Mouse (Mus musculus) right cerebral cortex, adult 18-20 months (tissue): Measurements from ENCODE around the gene Arpc2.

Experiments used
- DNase-seq: peaks from one replicate; pipeline ENCODE4 v3.0.0; 2022; ENCODE audit warnings: mixed read lengths

Gene Arpc2

GRCm38 (mm10) chr1:74235938-74236589, at the start of gene Arpc2:
Gene Arpc2, plus strand, starts transcription at chr1:74236084.
- DNase-seq: peak; percentile 97

DNA sequence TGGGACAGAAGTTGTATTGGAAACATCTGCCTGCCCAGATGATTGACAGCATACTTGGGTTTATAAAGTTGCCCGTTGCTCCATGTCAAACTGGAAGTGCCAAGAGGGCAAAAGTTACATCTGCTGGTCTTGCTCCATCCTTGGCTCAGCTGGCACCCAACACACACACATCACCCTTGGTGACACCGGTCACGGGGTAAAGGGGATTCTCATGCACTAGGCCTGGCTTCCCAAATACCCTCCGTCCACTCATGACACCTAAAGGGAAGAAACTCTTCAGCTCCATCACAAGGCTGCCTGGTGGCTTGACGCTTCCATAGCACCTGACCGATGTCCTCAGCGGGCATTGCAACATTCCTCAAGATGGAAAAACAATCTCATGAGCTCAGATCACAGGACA, 45.4 kb upstream of the Arpc2 start:
- no peak for DNase-seq

GRCm38 (mm10) chr1:74192711-74193110, 43.2 kb upstream of the Arpc2 start:
- no peak for DNase-seq

GRCm38 (mm10) chr1:74194445-74194844, 41.4 kb upstream of the Arpc2 start, which contains the start of gene Cxcr1:
Gene Cxcr1, minus strand, starts transcription at chr1:74194631.
- no peak for DNase-seq

GRCm38 (mm10) chr1:74195961-74196360, 39.9 kb upstream of the Arpc2 start:
- no peak for DNase-seq

DNA sequence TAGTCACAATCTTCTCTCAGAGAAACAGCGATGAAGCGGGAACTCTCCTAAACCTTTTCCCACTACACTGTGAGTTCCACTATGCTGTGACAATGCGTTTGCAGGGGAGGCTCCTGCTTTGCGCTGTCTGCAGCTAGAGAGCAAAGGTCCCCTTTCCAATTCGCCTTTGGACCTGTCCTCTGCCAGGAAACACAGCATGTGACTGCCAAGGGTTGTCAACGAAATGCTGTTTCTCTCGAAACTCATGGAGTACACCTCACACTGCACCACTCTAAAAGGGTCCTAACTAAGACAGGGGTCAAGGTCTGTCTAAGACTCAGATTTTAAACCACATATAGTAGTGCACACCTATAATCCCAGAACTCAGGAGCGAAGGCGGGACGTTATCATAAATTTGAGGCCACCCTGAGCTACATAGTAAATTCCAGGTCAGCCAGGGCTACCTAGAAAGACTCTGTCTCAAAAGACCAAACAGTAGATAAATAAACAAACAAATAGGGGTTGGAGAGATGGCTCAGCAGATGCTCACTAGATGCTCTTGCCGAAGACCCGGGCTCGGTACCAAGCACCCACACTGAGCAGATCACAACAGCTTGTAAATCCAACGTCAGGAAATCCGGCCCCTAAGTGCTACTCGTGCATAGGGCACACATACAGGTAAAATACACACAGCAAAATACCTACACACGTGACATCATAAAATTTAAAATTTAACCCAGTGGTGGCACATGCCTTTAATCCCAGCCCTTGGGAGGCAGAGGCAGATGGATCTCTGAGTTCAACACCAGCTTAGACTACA, 39.1 kb upstream of the Arpc2 start:
- no peak for DNase-seq

GRCm38 (mm10) chr1:74197726-74198470, 38.0 kb upstream of the Arpc2 start:
- peak; percentile 79 for DNase-seq

DNA sequence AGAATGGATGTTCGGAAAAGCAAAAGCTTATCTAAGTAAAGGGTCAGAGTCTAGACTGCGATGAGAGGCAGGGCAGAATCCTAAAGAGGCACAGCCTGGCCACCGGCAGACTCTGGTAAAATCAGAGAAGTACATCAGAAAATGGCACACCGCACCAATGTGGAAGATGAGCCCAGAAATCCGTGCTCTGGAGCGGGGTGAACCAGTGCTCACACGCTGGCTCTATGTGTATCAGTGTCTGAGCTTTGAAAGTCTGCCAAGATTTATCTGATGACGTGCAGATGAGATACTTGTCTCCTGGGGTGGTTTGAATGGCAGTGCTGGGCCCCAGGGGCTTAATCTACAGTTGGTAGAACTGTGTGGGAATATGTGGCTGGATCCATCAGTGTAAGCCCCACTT, 36.8 kb upstream of the Arpc2 start:
- no peak for DNase-seq

GRCm38 (mm10) chr1:74201048-74201844, 34.6 kb upstream of the Arpc2 start:
- DNase-seq: no peak

DNA sequence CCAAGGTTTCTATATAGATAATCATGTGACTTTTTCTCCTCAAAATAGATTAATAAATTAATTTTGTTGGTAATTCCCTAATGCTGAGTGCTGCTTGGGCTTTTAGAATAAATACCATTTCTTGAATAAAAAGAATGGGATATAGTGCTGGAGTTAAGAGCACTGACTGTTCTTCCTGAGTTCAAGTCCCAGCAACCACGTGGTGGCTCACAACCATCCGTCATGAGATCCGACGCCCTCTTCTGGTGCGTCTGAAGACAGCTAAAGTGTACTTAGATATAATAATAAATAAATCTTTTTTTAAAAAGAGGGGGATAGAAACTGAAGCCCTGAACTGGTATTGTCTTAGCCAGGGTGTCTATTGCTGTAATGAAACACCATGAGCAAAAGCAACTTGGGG, 32.4 kb upstream of the Arpc2 start:
- DNase-seq: no peak

DNA sequence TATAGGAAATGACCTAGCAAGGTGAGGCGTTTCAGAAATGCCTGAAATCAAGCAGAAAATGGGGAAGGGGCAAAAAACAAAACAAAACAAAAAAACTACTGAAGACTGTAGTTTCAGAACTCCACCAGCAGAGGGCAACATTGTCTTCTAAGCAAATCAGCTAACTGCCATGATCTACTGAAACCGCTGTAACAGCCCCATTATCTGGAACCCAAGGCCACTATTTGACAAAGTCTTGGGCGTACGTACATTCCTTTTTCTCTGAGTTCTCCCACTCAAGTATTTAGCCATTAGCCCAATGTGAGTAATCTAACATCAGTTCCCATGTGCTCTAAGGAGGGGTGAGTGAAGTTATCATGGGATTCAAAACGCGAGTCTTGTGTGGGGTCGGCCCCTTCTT, 30.0 kb upstream of the Arpc2 start:
- DNase-seq: no peak

DNA sequence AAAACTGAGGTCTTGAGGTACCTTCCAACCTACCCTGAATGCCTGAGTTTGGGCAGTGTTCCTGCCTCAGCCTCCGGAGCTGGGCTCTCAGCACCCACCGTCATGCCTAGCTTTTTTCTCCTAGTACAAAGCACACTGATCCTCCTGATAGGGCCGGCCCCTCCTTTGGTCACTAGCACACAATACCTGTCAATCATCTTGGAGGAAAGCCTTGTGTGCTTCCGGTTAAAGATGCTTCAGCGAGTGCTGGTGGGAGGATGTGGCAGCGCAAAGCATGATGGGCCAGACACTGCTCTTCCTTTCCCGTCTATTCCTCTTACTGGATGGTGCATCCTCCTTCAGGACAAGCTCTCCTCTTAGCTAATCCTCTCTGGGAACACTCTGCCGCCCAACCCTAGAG, 29.2 kb upstream of the Arpc2 start:
- no peak for DNase-seq

DNA sequence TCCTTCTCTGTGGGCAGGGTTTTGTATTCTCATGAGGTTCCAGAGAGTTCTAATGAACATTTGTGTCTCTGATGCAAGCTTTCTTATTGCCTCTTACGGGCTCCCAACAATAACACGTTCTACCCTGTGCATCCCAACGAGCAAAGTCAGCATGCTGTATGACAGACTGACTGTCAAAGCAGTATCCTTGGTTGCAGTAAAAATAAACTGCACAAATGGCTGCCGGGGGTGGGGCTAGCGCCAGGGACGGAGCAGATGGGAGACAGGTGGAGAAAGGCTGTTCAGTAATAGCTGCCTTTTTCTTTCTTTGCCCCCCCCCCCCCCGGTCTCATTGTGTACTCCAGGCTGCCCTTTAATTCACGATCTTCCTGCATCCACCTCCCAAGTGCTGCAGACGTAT, 28.0 kb upstream of the Arpc2 start:
- DNase-seq: peak; percentile 21

GRCm38 (mm10) chr1:74208941-74209340, 26.9 kb upstream of the Arpc2 start:
- no peak for DNase-seq

GRCm38 (mm10) chr1:74219922-74220321, 16.0 kb upstream of the Arpc2 start:
- DNase-seq: no peak

DNA sequence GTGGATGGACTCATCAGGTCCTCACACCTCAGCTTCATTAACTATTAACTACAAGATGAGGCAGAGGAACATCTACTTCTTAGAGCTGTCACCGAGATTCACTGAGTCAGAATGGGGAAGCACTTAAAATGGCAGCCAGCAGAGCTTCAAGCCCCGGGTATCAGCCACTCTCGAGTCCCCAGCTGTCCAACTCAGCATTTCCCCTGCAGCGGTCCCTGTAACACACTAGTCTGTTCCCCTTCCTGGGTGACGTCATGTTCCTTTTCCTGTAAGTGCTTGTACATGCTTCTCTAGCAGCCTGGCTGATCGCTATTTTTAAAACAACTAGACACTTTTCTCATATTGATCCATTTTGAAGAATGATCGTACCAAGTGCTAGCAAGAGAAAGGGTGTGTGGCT, 8.6 kb upstream of the Arpc2 start:
- DNase-seq: peak; percentile 43

DNA sequence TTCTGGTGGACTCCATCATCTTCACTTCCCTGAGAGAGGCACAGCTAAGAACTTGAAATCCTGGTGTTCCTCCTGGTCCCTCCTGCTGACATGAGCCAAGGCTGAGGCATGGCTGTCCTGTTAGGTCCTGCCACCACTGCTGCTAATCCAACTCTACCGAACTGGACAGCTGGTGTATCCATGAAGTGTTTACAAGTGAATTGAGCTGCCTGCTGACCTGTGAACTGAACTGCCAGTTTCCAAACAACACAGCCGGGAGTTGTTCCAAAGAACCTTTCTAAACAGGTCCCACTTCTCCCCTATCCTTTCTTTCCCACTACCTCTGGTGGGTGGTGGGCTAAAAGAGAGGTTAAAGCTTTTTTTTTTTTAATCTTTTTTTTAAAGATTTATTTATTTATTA, 5.9 kb upstream of the Arpc2 start:
- no peak for DNase-seq

DNA sequence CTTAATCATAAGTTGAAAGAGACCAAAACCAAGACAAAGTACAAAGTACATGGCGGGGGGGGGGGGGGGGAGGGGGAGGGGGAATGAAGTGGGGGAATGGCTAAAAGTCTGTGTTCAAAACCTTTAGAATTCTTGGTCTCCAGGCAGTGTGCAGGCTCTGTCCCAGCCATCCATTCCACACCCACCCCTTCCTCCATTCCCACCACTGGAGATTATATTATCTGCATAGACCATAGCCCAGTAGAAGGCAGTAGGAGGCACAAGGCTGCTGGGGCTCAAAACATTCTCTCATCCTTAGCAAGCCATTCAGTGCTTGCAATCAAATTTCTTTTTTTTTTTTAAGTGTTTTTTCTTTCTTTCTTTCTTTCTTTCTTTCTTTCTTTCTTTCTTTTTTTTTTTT, 4.9 kb upstream of the Arpc2 start:
- no peak for DNase-seq

DNA sequence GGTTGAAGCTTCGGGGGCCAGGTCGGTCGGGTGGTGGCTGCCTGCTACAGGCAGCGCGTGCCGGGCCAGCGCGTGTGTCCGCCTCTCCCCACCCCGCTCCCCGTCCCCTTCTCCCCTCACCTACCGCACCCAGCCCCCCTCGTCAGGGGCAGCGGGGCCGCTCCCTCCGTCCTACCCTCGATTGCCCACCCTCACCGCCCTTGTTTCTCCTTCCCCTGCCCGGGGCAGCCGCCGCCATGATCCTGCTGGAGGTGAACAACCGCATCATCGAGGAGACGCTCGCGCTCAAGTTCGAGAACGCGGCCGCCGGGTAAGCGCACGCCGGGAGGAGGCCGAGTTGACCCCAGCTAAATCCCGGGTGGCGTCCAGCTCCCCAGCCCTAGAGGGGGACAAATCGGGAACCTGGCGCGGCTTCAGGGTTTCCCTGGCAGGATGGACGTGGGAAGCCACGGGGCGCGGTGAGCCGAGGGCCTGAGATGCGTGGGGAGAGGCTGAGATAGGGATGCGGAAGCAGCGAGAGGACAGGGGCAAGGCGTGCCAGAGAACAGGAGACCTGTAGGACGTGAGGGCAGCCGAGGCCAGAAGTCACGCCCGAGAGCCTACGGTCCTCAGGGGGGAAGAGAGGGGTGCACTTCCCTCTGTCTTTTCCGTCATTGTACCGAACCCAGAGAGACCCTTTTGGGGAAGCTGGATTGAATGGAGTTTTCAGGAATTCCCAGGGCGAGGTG, 870 bp downstream of the Arpc2 start:
- peak; percentile 41 for DNase-seq

DNA sequence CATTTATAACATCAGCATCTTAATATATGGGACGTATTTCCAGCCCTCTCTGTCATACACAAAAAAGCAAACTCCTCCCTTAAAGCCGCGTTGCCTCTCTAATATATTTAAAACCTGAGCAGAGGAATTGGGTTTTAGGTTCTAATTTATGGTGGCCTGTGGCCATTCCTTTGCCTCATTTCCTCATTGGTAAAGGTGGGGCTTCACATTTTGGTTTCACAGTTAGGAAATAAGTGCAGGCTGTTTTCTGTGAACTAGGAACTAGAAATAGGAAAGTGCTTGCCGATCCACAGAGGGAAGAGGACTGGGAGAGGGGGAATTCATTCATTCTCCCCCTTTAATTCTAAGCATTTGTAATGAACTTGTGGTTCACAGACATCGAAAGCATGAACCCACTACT, 1.8 kb downstream of the Arpc2 start:
- DNase-seq: no peak

DNA sequence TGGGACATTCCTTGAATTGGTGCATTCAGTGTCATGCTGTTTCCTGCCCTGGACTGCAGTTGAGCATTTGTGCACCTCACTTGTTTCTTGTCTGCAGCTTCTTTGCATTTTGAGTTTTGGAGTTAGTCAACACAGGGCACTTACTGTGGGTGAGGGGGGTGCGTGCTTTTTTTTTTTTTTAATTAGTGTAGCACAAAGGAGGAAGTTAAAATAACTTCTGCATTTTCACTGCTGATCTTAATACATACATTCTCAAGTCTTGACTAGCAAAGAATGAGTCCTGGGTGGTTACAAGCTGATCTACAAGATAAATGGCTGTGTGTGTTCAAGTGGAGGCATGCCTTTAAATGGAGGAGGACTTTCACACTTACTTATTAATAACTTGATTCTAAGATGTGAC, 2.3 kb downstream of the Arpc2 start:
- no peak for DNase-seq

GRCm38 (mm10) chr1:74239162-74239561, 3.3 kb downstream of the Arpc2 start:
- no peak for DNase-seq
